Mouse (Mus musculus): ENCODE results near the gene Crat. TPM values are rescaled to one million over a fixed set of nuclear protein-coding genes. Genes with fewer than 3 reads are reported as not detected.
A peak's percentile ranks its signal among the peaks of the same experiment; 100 is the strongest.
"Not testable (repeated sequence)": the region's sequence is repeated elsewhere in the genome, so short reads cannot be mapped to it uniquely, and the experiment has no call there.

The Crat gene
- total RNA-seq, 2 experiments from 2014 or later = 441 to 477 TPM

DNA sequence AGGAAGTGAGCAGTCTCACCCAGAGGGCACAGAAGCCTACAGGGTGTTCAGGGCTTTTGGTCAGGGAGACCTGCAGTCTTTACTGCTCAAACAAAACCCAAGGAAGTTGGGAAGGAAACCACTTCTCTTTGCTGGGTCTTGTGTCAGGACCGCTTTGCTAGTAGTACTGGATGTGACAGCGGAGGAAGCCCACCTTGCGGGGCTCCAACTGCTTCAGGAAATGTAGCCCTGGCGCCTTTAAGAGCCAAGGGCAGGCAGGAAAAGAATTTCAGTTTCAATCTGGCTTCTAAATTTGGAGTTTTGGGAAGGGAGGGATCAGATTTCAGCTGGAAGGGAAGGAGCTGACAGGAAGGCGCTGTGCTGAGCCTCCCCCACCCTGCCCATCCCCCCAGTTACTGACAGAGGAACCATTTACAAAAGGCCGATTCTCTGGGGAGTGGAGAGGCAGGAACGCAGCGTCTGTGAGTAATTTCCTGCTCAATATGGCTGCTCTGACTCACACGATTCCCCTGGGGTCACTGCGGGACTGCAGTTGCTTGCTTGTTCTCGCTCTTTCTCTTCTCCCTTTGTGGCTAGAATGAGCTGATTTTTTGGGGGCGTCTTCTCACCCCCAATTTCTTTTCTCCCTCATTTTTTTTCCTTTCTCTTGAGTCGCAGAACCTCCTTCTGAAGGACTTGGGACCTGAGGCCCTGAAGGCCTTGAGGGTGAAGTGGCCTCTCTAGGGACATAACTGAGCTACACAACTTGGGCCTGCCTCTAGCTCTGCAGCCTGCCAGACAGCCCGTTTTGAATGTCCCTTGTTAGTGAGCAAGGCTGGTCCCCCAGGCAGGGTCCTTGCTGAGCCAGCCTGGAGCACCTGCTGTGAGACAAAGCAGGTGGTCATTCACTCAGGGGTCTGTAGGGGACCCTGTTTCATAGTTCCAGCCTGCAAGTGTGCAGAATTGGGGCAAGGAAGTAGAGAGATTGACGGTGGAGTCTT, 26.2 kb upstream of the Crat start:
- DNase-seq = peak; percentile 88
- intact Hi-C loops (cut with DNase I) = loop anchor here (1.0 to 2.0 kb wide), 4 partner anchors 28 to 353 kb away; no protein-coding TSS in a partner anchor

DNA sequence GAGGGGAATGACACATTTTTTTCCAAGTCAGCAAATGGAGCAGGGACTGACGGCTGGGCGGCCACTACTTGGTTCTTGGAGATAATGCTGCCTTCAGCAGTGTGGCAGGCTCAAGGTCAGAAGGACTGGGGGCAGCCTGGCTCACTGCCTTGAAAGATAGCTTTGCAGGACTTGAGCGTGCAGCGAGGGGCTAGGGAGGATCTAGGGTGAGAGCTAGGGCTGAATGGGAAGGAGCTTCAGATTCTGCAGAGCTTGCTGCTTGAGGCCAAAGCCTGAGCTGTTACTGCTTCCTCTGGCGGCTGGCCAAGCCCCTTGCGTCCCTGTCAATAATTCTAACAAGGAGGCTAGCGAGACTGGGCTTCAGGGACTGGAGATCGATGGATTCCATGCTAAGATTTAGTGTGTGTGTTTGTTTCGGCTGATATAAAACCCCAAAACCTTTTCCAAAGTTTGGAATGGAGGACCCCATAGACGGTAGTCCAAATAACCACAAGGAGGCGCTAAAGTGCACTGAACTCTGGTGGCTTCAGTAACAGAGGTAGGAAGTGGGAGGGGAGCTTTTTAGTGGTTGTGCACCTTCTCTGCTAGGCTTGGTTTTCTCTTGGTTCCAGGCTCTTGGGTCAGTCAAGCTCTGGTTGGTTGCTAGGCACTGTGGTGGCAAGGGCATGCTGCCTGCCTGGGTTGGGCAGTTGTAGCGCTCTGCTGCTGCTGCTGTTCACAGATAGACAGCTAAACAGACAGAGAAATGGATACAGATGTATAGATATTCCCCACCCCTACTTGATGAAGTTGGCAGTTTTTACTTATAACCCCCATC, 25.3 kb upstream of the Crat start:
- intact Hi-C loops (cut with DNase I) = loop anchor here (1.0 to 2.0 kb wide), 4 partner anchors 29 to 354 kb away; no protein-coding TSS in a partner anchor
- peak; percentile 80 for DNase-seq

DNA sequence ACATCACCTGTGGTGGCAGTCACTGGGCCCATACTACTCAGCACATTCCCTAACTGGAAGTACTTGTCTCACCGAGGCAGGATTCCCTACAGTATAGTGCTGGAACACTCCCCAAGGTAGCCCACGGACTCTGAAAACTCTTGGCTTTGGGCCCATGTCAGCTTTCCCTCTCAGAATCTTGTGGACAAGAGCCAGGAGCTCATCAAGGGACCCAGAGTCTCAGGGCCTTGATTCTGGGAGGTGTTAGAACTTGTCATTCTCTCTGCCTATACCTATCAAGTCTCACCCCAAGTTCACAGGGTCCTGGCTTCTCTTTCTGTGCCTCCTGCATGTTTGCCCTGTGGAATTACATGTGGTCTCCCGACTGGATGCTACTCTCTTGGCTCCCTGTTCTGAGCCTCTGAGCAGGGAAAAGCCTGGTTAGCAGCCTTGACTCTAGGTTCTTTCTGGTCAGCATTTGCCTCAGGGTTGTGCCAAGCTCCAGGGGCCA, 24.6 kb upstream of the Crat start:
- DNase-seq = peak in 1 of 2 experiments; percentile 40
- intact Hi-C loops (cut with DNase I) = loop anchor here (2.0 kb wide), 3 partner anchors 153 to 355 kb away; no protein-coding TSS in a partner anchor

DNA sequence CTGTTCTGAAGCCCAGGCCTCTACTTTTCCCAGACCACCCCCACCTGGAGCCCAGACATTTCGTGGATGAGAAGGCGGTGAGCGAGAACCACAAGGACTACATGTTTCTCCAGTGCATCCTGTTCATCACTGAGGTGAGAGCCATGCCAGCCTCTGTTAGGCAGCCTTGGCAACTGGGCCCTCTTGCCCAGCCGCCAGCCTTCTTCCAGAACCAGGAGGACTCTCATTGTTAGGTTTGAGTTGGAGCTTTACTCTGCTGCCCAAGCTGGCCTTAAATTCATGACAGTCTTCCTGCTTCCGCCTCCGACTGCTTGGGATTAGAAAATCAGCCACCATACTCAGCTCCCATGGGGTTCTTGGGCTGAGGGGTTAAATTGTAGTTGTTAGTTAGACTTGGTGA, 24.0 kb upstream of the Crat start:
- intact Hi-C loops (cut with DNase I) = loop anchor here (2.0 to 5.0 kb wide), 5 partner anchors 153 to 498 kb away; no protein-coding TSS in a partner anchor
- no peak for DNase-seq

DNA sequence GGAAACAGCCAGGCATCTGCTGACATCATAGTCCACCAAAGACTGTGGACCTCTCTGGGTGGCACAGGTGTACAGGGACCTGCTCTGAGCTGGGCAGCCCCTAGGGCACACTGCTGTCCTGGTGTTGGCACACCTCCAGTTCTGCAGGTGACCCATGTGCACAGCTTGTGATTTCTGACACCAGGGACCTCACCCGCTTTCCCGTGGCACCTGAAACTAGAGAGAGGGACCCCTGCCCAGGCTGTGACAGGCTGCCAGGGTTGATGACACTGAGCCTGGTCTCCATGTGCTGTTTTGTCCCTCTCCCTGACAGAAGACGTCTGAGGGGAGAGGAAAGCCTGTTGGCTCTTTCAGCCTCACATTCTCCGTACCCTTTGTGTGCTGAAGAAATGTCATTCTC, 22.2 kb upstream of the Crat start:
- no peak for DNase-seq
- intact Hi-C loops (cut with DNase I) = loop anchor here (5.0 kb wide), 2 partner anchors 170 to 500 kb away; no protein-coding TSS in a partner anchor

DNA sequence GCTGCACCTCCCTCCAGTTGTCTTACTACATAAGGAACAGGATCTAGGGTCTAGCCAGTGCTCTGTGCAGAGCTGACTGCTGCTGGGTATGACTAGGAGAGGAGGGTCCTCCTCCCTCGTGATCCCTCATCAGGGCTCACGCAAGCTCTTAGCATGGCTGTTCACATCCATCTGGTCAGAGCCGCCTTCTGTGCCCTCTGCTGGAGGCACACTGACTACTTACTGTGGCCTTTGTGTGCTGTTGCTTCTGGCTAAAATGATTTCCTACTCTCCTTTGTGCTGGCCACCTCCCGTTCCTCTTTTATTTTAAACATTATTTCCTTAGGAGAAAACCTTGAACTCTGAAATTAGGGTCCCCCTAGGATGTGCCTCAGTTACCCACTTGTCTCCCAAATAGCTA, 21.2 kb upstream of the Crat start:
- intact Hi-C loops (cut with DNase I) = loop anchor here (5.0 kb wide), 2 partner anchors 170 to 500 kb away; no protein-coding TSS in a partner anchor

DNA sequence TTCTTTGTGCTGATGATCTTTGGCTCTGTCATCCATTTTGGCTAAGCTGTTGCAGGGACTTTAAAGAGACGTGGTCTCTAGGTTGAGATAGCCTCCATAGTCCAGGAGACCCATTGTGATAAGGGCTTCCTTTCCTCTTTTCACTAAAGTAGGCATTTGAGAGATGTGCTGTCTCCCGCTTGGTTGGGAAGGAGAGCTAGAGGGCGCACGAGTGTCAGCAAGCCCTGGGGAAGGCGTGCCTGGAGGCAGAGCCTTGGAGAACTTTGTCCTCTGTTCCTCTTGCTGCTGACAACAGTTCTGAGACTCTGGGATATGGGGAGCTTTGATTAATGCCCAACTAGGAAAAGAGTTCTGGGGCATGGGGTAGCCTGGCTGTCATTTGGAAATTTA, 20.5 kb upstream of the Crat start:
- DNase-seq = peak; percentile 69 to 76
- intact Hi-C loops (cut with DNase I) = loop anchor here (5.0 kb wide), 2 partner anchors 171 to 501 kb away; no protein-coding TSS in a partner anchor

More for the DNA sequence above, 21.2 kb upstream of the Crat start:
- no peak for DNase-seq

DNA sequence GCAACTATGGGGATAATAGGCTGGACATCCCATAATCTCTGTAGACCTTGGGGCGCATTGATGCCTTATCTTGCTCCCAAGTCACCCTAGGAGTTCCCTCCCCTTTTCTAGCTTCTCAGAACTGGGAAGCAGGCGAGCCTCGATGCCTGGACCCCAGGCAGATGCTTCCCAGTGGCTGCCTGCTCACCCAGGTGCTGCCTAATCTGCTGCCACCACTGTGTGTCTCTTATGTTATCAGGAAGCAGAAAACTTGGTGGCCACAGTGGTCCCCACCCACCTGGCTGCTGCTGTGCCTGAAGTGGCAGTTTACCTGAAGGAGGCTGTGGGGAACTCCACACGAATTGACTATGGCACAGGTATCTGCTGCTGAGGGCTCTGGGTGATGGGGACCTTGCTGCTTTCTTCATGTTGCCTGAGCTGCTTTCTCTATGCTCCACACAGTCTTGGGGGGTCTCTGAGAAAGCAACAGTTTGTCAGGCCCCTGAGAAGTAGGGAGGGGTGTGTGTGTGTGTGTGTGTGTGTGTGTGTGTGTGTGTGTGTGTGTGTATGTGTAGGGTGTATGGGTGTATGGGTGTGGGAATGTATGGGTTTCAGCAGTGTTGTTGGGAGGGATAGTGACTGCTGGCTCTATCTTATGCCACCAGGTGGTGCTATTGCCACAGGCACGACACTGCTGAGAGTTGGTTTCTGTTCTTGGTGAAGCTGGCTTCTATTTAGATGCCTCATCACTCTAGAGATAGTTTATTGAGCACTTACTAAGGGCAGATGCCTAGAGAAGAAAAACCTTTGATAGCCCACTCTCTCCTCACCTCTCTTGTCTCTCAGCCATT, 19.9 kb upstream of the Crat start:
- intact Hi-C loops (cut with DNase I) = loop anchor here (5.0 kb wide), 2 partner anchors 172 to 502 kb away; no protein-coding TSS in a partner anchor

DNA sequence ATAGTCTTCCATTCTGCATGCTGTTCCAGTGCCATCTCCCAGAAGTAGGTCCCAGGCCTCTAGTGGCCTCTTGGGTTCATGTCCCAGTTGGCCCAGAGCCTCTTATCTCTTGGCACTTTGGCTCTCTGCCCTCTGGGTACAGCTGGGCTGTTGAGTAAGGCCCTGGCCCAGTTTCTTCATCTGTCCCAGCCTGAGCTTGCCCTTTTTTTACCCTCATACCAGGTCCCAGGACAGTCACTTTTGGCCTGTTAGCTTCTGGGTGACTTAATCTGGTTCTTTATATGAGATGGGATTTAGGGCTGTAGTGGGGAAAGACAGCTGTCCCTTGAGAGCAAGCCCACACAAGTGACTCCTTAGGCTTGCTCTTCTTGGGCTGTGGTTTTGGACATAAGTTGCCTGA, 13.5 kb upstream of the Crat start:
- peak; percentile 57 to 74 for DNase-seq

More for the DNA sequence above, 19.9 kb upstream of the Crat start:
- peak; percentile 71 to 82 for DNase-seq

DNA sequence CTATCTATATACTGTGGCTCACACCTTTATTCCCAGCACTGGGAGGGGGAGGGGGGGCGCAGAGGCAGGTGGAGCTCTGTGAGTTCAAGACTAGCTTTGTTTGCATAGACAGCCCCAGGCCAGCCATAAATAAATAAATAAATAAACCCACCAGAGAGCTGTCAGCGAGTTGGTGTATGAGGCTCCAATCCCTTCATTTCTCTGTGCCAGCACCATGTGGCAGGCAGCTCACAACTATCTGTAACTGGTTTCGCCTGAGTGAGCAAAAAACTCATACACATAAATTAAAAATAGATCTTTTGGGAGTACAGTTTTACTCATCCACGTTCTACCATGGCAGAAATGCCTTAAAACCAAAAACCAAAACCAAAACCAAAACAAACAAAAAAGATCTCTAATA, 5.8 kb upstream of the Crat start:
- intact Hi-C loops (cut with DNase I) = no loop called here
- DNase-seq = no peak

More for the DNA sequence above, 13.5 kb upstream of the Crat start:
- intact Hi-C loops (cut with DNase I) = no loop called here

DNA sequence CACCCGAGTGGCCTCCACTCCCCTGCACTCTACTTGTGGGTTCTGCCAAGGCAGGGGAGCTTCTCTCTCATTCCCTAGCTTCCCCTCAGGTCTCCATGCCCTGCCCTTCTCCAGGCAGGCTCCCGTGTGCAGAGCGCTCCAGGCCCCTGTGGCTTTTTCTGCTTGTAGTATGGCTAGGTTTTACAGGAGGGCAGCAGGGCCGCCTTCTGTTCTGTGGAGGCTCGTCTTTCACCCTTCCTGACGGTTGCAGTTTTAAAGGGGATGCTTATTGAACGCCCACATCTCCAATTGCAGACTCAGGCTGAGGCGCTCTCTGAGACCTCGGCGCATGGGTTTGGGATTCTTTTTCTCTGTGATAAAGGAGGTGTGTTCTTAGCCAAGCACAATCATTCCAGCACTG, 3.5 kb upstream of the Crat start:
- no peak for DNase-seq
- intact Hi-C loops (cut with DNase I) = no loop called here

DNA sequence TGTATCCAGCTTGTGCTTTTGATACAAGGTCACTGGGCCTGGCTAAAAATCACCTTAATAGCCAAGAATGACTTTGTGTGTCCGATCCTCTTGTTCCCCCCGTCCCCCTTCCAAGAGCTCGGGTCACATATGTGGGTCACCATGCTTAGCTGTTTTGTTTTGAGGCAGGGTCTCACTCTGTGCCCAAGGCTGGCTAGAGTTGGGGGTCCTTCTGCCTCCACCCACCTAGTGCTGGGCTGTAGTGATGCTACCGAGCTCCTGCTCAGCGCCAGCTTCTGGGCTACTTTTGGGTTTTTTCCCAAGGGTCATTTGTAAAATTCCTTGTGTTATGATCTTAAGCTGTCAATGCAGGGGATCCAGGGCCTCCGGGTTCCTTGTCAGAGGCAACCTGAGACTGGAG, 2.6 kb upstream of the Crat start:
- DNase-seq = no peak
- intact Hi-C loops (cut with DNase I) = no loop called here

DNA sequence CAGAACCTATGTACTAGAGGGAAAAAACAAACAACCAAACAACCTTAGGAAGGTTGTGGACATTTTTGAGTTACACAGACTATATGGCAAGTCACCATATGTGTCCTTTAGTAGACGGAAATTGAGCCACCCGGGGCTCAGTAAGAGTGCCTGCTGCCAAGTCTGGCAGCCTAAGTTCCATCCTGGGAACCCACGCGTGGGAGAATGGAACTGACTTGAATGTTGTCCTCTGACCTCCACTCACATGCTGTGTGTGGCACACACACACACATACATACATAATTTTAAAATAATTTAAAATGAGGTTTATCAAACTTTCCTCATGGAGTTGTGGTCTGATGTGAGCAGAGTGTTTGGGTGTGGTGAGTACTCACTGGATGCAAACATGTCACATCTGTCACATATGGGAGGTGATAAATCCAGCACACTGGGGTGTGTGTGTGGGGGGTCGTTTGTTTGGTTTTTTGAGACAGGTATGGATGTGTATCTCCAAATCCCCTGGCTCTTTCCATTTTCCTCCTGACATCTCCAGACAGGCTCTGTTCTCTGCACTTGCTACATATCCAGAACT, 2.1 kb upstream of the Crat start:
- no peak for DNase-seq
- intact Hi-C loops (cut with DNase I) = no loop called here

DNA sequence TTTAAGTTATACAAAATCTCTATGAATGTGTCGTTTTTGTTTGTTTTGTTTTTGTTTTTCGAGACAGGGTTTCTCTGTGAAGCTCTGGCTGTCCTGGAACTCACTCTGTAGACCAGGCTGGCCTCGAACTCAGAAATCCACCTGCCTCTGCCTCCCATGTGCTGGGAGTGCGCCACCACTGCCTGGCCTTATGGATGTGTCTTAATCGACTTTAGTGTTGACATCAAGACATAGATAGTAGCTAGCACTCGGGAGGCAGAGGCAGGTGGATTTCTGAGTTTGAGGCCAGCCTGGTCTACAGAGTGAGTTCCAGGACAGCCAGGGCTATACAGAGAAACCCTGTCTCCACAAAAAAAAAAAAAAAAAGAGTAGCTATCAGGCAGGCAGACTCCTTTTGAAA, 1.5 kb upstream of the Crat start:
- intact Hi-C loops (cut with DNase I); DNase-seq: not testable (repeated sequence)

DNA sequence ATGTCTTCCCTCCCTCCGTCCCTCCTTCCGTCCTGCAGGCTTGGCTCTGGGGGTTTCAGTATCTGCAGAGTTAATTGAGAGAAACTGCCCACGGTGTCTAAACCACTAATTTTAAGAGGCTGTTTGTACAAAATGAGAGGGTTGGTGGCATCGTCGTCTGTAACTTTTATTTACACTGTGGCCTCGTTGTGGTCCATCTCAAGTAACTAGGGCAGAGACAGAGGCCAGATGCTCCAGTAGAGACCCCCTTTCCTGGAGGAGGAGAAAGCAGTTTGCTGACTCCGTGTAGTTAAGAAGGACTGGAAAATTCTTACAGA, 994 bp upstream of the Crat start:
- no peak for DNase-seq
- intact Hi-C loops (cut with DNase I) = no loop called here

DNA sequence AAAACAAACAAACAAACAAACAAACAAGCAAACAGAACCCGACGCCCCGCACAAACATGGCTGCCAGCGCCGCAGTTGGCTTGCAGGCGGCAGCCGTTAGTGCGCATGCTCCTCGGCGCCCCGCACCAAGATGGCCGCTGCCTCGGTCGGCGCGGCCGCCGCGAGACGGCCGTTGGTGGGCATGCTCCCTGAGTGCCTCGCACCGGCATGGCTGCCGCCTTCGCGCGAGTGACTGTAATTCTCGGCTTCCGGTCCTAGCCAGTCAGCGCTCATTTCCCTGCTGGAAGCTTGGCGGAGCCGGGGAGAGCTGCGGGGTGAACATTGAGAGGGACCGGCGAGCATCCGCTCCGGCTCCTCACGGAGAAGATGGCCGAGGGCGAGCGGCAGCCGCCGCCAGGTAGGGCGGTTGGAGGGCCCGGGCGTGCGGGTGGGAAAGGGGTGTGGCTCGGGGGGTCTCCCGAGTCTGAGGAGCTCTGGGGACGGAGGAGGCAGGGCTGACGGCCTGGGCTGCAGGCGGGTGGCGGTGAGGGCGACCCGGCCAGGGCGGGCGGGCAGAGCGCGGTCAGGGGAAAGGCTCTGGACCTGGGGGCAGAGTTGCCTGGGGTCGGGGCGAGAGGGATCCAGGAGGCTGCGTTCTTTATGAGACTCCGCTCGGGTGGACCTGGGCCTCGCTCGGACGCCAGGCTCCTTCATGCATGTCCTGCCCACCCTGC, 479 bp upstream of the Crat start, which contains the start of gene Ptpa:
Ptpa (plus strand) TSS at position 104 of the 713 bp plus-strand sequence.
- intact Hi-C loops (cut with DNase I) = no loop called here
- DNase-seq = peak; percentile 93 to 96

DNA sequence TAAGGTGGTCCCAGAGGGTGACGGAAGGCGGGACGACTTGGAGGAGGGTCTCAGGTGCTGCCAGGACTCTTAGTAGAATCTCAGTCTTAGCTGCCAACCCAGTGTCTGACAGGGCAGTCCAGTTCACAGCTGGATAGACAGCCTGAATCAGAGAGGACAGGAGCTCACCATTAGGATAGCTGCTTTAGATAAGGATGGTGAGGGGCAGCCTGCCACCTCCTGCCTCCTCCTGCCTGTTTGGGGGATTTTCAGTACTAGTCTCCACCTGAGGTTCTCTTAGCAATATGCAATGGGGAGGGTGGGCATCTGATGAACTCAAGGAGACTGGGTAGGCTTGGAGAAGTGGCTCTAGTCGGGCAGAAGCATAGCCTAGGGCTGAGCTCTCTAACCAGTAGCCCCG, 932 bp downstream of the Crat start:
- DNase-seq = no peak
- intact Hi-C loops (cut with DNase I) = no loop called here

DNA sequence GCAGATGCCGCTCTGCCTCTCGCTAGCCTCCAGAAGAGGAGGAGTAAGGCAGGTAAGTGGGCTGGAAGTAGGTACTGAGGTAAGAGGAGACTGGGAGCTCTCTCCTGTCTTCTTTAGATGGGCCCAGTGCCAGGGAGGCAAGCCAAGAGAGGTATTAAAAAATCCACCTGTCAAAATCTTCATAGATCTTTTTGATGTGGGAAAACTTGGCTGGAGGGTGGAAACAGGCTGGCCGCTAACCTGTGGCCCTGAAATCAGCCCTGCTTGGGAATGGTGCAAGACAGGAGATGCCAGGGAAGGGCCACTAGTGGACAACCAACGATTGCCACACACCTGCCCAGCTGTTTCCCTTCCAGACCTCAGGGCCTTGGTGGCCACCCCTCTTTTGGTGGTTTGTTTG, 1.5 kb downstream of the Crat start:
- intact Hi-C loops (cut with DNase I) = no loop called here
- no peak for DNase-seq

Measured in heart, postnatal 14 days (tissue).